Mouse (Mus musculus) cerebral cortex, adult 2 months (tissue): ENCODE measurements around the gene Epb41l2.

Experiments used
- WGBS: fragments of 180-500 bp; shearing (Covaris S2); methylation state at CpG from one replicate; pipeline ENCODE4 v1.1.7; 2018; 5-methylcytosine and 5-hydroxymethylcytosine counted together

The Epb41l2 gene

GRCm38 (mm10) chr10:25401356-25401755 lies 41.8 kb downstream of the Epb41l2 start:
- WGBS = 73% methylated on average over 2 of the region's 2 CpGs

- 65% methylated on average over 1 of the region's 1 CpGs for WGBS
Observed at GRCm38 (mm10) chr10:25402886-25403285, 43.3 kb downstream of the Epb41l2 start.

DNA sequence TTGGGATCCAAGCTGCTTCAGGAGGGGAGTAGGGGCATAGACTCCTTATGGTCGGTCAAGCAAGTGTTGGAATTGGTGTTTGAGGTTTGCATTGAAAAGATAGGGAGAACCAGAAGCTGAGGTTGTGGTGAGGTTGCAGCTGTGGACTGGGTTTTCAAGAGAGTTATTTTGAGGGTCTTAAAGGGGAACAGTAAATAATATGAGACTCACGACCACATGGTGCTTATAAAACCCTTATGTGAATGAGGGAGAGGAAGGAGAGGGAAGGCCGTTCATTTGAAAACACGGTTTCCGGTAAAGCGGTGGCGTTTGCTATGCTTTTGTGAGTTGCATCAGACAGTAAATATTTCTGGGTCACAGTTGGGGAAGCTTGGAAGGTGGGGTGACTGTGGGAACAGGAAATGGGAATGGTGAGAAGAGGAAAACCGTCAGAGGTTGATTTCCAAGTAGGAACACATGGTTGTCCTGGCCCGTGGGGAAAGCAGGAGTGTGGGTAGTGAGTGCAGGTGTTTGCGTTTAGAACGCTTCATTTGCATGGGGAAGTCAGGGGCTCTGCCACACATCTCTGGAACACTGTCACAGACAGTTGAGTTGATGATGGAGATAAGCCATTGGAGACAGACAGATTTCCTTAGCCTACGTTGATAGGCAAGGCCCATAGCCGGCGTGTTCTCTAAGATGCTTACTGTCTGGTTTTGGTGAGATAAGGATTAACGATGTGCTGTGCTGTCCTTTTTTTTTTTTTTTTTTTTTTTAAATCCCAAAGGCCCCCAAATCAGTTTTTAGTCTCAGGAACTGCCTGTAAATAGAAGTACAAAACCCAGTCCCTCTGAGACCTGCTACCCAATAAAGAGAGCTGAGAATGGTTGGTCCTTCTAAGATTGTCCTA lies 44.5 kb downstream of the Epb41l2 start:
- WGBS = 80% methylated on average over 15 of the region's 15 CpGs

- WGBS = 81% methylated on average over 6 of the region's 6 CpGs
Observed at GRCm38 (mm10) chr10:25404702-25405098, 45.1 kb downstream of the Epb41l2 start.

DNA sequence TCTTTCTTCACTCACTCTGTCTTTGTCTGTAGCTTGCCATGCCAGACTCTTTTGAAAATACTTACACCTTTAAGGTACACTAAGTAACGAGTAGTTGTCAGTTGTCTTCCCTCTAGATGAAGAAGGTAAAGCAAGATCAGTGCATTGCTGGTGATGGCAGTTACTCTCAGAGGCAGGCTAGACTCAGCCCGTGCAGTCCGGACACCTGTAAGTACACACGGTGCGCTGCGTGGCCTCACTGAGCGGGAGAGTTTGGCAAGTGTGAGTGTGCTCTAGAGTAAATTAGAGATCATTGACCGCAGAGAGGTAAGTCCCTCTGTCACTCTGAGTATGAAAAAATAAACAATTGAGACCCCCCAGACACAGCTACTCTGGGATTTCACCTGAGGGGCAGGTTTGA lies 46.0 kb downstream of the Epb41l2 start:
- 94% methylated on average over 8 of the region's 8 CpGs for WGBS

GRCm38 (mm10) chr10:25406695-25407094 lies 47.1 kb downstream of the Epb41l2 start:
- 65% methylated on average over 5 of the region's 5 CpGs for WGBS

GRCm38 (mm10) chr10:25408136-25408650 lies 48.6 kb downstream of the Epb41l2 start:
- 80% methylated on average over 14 of the region's 14 CpGs for WGBS

GRCm38 (mm10) chr10:25411836-25412373 lies 52.3 kb downstream of the Epb41l2 start:
- WGBS = 81% methylated on average over 6 of the region's 6 CpGs

- WGBS = 88% methylated on average over 7 of the region's 7 CpGs
Observed at GRCm38 (mm10) chr10:25415188-25415717, 55.7 kb downstream of the Epb41l2 start.

DNA sequence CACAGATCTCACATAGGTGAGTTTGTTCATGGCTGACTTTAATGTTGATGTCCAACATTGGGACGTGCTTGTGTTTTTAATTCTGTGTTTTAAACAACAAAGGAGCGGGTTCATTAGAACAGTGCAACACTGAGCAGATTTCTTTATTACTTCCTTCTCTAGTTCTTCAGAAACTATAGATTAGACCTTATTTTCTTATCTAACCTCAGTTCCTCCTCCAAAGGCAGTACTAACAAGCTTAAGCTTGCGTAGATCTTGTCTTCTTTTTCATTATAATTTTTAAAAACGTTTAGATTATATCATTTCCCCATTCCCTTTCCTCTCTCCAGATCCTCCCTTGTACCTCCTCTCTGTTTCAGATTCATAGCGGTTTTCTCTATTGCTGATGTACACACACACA lies 57.1 kb downstream of the Epb41l2 start:
- WGBS = 89% methylated on average over 5 of the region's 5 CpGs

DNA sequence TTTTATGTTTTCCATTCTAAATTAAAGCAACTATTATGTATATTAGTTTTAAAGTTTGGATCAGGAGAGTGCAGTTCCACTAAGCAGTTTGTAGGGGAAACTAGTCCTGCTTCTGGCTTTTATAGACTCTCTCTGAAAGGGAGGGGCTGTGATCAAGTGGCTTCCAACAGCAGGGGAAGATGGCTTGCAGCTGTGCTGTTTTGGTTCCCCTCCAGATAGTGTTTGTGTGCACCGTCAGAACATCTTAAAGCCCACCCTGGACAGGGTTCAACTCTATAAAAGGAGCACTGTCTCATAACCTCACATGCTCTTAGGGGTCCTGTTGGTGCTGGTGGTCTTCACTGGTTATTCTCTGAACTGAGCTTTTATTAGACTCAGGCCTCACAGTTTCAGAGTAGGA lies 66.5 kb downstream of the Epb41l2 start:
- 43% methylated on average over 1 of the region's 1 CpGs for WGBS

GRCm38 (mm10) chr10:25426814-25427213 lies 67.2 kb downstream of the Epb41l2 start:
- 68% methylated on average over 4 of the region's 4 CpGs for WGBS

DNA sequence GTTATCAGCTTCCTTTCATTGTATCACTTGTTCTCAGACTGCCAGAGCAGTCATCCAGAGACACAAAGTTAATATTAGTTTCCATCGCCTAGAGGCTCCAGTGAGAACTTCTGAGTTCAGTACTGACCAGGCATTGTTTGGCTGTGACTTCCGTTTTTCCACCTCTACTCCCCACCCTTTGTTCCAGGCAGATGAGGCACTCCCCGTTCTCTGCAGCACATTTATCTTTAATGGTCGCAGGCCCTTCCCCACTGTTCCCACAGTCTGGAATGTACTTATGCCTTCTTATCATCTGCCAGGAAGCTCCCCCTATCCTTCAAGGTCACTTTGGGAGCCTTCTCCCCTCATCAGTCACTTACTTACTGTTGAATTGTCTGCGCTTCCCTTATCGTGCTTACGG lies 67.9 kb downstream of the Epb41l2 start:
- 73% methylated on average over 7 of the region's 7 CpGs for WGBS

DNA sequence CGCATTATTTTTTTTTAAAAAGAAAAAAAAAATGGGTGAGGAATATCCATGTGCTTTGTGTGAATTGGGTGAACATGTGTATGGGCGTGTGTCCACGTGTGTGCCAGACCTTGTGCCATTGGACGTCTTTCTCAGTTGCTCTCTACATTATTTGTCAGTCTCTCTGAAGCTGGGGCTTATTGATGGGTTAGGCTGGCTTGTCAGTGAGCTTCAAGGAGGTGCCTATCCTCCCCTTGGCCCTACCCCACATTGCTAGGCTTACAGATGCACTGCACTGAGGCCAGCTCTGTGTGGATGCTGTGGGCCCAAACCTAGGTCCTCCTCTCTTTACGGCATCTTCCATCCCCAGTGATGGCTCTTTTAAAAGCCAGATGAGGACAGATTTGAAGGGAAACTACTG lies 69.1 kb downstream of the Epb41l2 start:
- 83% methylated on average over 5 of the region's 5 CpGs for WGBS

GRCm38 (mm10) chr10:25429346-25429745 lies 69.7 kb downstream of the Epb41l2 start:
- 93% methylated on average over 4 of the region's 4 CpGs for WGBS

DNA sequence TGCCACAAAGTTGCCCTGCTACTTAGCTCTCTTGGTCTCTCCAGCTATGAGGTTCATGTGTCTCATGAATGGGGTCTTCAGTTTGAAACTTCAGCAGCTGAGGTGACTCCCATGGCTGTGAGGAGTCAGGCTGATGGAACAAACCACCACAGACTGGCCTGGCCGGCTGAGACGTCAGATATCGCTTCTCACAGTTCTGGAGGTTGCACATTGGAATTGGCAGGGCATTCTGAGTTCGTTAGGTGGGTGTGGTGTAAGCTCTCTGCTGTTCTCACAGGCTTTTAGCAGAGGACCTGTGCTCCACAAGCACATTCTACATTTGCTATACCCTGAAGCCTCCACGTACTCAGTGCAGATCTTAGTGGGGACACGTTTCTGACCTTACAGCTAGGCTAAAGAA lies 71.3 kb downstream of the Epb41l2 start:
- WGBS = 45% methylated on average over 6 of the region's 6 CpGs

DNA sequence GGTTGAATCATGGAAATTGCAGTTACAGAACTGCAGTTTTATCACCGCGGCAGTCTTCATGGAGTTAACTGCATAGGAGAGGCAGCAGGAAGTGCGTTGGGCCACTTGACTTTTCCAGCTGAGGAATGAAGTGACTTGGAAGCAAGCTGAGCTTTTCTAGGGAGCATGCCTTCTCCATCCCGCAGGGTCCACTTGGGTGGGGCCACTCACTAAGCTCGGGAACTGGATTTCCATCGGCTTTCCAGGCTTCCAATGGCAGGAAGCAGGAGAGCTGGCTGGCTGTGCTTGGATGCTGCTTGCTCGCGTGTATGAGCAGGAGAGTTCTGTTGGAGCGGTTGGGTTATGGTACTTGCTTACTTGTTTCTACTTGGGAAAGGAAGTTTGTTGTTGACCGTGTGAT lies 72.8 kb downstream of the Epb41l2 start:
- WGBS = 50% methylated on average over 10 of the region's 10 CpGs

- 53% methylated on average over 5 of the region's 5 CpGs for WGBS
Observed at GRCm38 (mm10) chr10:25432938-25433337, 73.3 kb downstream of the Epb41l2 start.

GRCm38 (mm10) chr10:25433524-25433923 lies 73.9 kb downstream of the Epb41l2 start:
- 56% methylated on average over 3 of the region's 3 CpGs for WGBS

- WGBS = 61% methylated on average over 13 of the region's 13 CpGs
Observed at GRCm38 (mm10) chr10:25434358-25435044, 74.9 kb downstream of the Epb41l2 start.

GRCm38 (mm10) chr10:25436703-25437401 lies 77.3 kb downstream of the Epb41l2 start:
- 66% methylated on average over 6 of the region's 6 CpGs for WGBS
